Mouse (Mus musculus): Measurements from ENCODE around the gene Pgc.

GRCm38 (mm10) chr17:47773604-47774003, 47.0 kb downstream of the Pgc start:
- TF ChIP-seq POLR2A (IDR thresholded peaks at IDR 0.05; ENCODE audit: control insufficient read depth, low read depth, low read length) (no peak), CTCF (IDR thresholded peaks at IDR 0.05; ENCODE audit: control insufficient read depth, insufficient read depth, insufficient replicate concordance, low read depth, low read length) (no peak)
